Mouse (Mus musculus) embryonic facial prominence, embryonic 10.5 days (tissue): ENCODE measurements around the gene Btnl2. TPM values are rescaled to one million over a fixed set of nuclear protein-coding genes. Genes with fewer than 3 reads are reported as not detected.

Experiments used
- DNase-seq: peaks from one replicate; pipeline ENCODE4 v3.0.0-alpha.2; 2017; ENCODE audit warnings: low spot score
- H3K27ac ChIP-seq: fragments of 300-500 bp; sonication (generic); replicated peaks from 2 replicates; pipeline ENCODE4 v1.5.1; 2016; ENCODE audit warnings: mild to moderate bottlenecking
- H3K27me3 ChIP-seq: fragments of 300-500 bp; sonication (generic); replicated peaks from 2 replicates; pipeline ENCODE4 v1.6.1; 2016; ENCODE audit warnings: low read depth, mild to moderate bottlenecking; ENCODE audit not compliant: poor library complexity, severe bottlenecking
- H3K36me3 ChIP-seq: fragments of 300-500 bp; sonication (generic); replicated peaks from 2 replicates; pipeline ENCODE4 v1.6.1; 2016; ENCODE audit warnings: mild to moderate bottlenecking, moderate library complexity
- H3K4me1 ChIP-seq: fragments of 300-500 bp; sonication (generic); 2 replicates; pipeline ENCODE4 v1.6.1; 2016
- H3K4me3 ChIP-seq: fragments of 300-500 bp; sonication (generic); 2 replicates; pipeline ENCODE4 v1.5.1; 2016; ENCODE audit warnings: mild to moderate bottlenecking, moderate library complexity
- H3K9me3 ChIP-seq: fragments of 300-500 bp; sonication (generic); 2 replicates; pipeline ENCODE4 v1.6.1; 2016; ENCODE audit warnings: mild to moderate bottlenecking
- WGBS: fragments of 180-500 bp; shearing (Covaris S2); methylation state at CpG from one replicate; pipeline ENCODE4 v1.1.7; 2016; 5-methylcytosine and 5-hydroxymethylcytosine counted together
- polyA plus RNA-seq: library from polyadenylated mRNA; unstranded; fragments of >200 nt; fragmentation: Nextera tagmentation; extraction: Ambion mirVana; gene quantifications from 2 replicates; pipeline ENCODE4 v1.2.1, GENCODE M21; 2016

Btnl2 gene
- polyA plus RNA-seq, 1 experiment from 2014 or later, result not detected

DNA sequence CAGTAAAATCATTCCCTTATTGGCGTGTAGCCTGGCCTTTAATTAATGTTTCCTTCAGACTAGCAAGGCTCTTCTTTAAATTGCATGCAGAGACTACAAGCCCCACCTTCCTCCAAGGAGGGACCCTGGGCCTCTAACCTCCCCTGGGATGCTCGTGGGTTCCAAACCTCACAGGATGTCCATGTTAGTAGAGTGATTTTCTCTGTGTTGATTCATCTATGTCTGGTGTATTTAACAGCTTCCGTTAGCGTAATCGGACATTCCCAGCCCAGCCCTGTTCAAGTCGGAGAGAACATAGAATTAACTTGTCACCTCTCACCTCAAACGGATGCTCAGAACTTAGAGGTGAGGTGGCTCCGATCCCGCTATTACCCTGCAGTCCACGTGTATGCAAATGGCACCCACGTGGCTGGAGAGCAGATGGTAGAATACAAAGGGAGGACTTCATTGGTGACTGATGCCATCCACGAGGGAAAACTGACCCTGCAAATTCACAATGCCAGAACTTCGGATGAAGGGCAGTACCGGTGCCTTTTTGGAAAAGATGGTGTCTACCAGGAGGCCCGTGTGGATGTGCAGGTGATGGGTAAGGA is 8.4 kb downstream of the Btnl2 start:
- Histone ChIP-seq H3K4me3 (no peak overlapping the region), H3K9me3 (no peaks in the 10 kb centered on the region), H3K4me1 (no peaks in the 10 kb centered on the region), H3K36me3 (no peaks in the 10 kb centered on the region), H3K27me3 (no peaks in the 10 kb centered on the region), H3K27ac (no peak overlapping the region)
- no peak for DNase-seq
- WGBS, result 87% methylated on average over 15 of the region's 15 CpGs

DNA sequence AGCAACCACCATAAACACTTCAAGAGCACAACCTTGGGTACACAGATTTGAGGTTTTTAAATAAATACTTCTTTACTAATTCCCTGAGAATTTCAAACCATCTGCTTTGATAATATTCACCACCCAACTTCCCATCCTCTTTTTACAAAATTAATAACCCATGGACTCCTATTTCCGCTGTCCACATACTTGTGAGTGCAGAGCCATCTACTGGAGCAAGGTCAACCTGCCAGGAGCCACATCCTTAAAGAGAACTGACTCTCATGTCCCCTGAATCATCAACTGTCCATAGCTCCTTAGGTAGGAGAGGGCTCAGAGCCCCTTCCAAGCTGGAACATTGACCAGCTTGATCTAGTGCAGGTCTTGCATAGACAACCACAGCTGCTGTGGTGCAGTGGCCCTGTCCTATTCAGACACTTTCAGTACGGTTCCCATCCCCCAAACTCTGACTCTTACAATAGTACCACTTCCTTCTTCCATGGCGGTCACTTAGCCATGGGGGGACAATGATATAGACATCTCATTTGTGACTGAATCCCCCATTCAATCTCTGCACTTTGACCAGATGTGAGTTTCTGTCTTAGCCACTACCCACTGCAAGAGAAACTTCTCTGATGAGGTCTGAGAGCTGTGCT is 9.2 kb downstream of the Btnl2 start:
- WGBS, result 87% methylated on average over 3 of the region's 3 CpGs
- Histone ChIP-seq H3K4me1 (no peaks in the 10 kb centered on the region), H3K36me3 (no peaks in the 10 kb centered on the region), H3K9me3 (no peaks in the 10 kb centered on the region), H3K27ac (no peak overlapping the region), H3K27me3 (no peaks in the 10 kb centered on the region), H3K4me3 (no peak overlapping the region)
- DNase-seq, result no peak

DNA sequence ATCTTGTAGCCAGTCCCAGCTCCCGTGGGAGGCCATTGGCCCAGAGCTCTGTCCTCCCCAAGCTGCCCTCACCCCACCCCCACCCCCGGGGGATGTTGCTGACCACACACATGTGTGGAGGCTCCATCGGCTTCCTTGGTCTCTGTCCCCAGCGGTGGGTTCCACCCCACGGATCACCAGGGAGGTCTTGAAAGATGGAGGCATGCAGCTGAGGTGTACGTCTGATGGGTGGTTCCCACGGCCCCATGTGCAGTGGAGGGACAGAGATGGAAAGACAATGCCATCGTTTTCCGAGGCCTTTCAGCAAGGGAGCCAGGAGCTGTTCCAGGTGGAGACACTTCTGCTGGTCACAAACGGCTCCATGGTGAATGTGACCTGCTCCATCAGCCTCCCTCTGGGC is 10.4 kb downstream of the Btnl2 start:
- no peaks in the 10 kb centered on the region for H3K27me3 ChIP-seq
- WGBS, result 72% methylated on average over 10 of the region's 10 CpGs
- no peak overlapping the region for H3K27ac ChIP-seq
- no peak for DNase-seq
- no peaks in the 10 kb centered on the region for H3K36me3 ChIP-seq
- no peak overlapping the region for H3K4me3 ChIP-seq
- no peaks in the 10 kb centered on the region for H3K9me3 ChIP-seq
- H3K4me1 ChIP-seq, result no peaks in the 10 kb centered on the region

DNA sequence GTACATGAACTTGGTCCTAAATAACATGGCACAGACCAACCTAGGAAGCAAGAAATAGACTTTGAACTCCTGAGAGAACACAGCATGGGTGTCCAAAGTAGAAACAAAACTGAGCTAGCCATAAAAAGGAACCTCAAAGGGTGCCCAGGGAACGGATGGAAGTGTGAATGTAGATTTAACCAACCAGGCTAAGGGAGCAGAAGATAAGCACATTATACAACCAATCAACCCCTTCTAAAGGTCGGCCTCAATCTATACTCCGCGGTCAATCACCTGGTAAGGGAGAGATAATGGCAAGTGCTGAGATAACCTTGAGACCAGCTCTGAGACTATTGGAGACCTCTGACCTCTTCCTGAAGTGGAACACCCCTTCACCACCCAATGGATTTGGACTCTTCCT is 15.9 kb downstream of the Btnl2 start:
- no peaks in the 10 kb centered on the region for H3K36me3 ChIP-seq
- H3K9me3 ChIP-seq, result no peaks in the 10 kb centered on the region
- H3K27me3 ChIP-seq, result no peaks in the 10 kb centered on the region
- no peak overlapping the region for H3K27ac ChIP-seq
- 87% methylated on average over 4 of the region's 4 CpGs for WGBS
- H3K4me1 ChIP-seq, result no peaks in the 10 kb centered on the region
- no peak for DNase-seq
- no peak overlapping the region for H3K4me3 ChIP-seq

DNA sequence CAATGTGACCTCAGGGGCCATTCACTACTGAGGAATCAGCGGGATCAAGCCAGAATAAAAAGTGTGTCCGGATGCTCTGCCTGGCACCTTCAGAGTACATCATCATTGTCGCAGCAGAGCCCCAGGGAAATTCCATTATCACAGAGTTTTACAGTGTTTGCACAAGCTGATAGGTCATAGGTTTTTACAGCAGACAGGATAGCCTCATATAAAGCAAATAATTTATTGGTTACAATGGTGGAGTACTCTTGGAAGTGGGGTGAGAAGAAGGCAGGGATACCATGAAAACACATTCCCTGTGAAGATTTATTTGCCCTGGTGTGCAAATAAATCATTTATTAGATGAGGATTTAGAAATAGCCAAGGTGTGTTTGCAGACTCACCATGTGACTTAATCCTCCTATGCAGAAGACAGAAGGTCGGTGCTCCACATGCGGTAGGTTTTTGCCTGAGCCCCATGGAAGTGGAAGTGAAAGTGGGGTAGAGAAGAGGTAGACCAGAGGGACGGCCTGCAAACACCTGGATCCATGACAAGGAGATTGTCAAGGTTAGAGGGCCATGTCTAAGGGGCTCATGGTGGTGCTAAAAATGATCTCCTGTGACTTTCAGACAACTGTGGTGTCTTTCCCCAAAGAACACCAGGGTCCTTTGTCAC is 18.6 kb downstream of the Btnl2 start:
- Histone ChIP-seq H3K36me3 (no peaks in the 10 kb centered on the region), H3K4me1 (no peaks in the 10 kb centered on the region), H3K27me3 (no peaks in the 10 kb centered on the region), H3K9me3 (no peaks in the 10 kb centered on the region), H3K27ac (no peak overlapping the region), H3K4me3 (no peak overlapping the region)
- no peak for DNase-seq
- whole genome bisulfite sequencing, result 82% methylated on average over 6 of the region's 6 CpGs

DNA sequence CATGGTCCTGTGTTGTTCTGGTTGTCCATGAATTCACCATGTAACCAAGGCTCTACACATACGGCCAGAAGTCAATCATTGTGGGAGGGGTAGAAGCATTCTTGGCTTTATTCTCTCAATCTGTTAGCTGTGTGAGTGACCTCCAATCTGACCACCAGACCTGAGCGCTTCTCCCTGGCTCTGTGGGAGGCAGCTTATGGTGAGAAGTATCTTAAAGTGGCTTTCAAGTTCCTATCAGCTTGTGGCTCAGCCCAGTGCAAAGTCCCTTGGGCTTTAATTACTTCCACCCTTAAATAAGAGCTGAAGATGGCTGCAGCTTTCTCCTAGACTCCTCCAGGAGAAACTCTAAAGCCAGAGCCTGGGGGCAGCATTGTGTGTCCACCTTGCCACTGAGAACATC is 22.2 kb downstream of the Btnl2 start, which contains the start of gene Btnl1:
Gene Btnl1 (plus strand): TSS at position 286 of the 400 bp plus-strand sequence.
- no peaks in the 10 kb centered on the region for H3K4me1 ChIP-seq
- H3K4me3 ChIP-seq, result no peak within 1 kb of the TSS
- 78% methylated on average over 2 of the region's 2 CpGs for WGBS
- H3K27ac ChIP-seq, result no peak within 1 kb of the TSS
- no peaks in the 10 kb centered on the region for H3K9me3 ChIP-seq
- no peak for DNase-seq
- H3K36me3 ChIP-seq, result no peaks in the 10 kb centered on the region
- no peaks in the 10 kb centered on the region; the same call in 1 of the 2 replicates for H3K27me3 ChIP-seq

DNA sequence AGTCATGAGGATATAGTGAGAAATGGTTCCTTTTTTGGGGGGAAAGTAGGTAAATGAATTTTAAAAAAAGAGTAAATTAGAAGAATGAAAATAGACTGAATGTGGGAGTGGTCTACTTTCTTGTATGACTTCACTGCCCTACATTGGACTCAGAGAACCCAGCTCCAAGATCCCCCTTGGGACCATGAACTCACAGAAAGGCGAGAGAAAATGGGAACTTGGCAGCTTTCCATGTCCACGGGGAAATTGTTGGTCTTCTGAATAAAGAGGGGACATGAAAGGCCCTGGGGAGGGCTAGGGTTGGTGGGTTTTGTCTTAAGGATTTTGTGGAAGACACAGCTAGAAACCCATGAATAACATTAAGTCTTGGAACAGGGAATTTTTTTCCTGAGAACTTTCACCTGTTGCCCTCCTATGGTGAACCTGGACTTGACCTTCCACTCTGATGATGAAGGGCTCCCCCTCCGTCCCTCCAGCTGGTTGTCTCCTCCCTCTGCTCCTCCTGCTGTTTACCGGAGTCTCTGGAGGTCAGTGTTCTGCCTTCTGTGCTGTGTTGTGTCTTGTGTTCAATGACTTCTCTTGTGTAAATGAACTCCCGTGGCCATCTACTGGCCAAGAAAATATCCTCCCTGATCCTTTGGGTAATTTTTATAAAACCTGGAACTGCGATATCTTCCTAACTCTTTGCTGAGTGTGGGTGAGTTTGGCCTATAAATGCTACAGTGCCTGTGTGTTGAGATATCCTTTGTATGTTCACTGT is 23.0 kb downstream of the Btnl2 start:
- DNase-seq, result no peak
- Histone ChIP-seq H3K4me3 (no peak overlapping the region), H3K27me3 (no peaks in the 10 kb centered on the region; the same call in 1 of the 2 replicates), H3K9me3 (no peaks in the 10 kb centered on the region), H3K36me3 (no peaks in the 10 kb centered on the region), H3K27ac (no peak overlapping the region), H3K4me1 (no peaks in the 10 kb centered on the region)
- WGBS, result 66% methylated on average over 6 of the region's 6 CpGs

DNA sequence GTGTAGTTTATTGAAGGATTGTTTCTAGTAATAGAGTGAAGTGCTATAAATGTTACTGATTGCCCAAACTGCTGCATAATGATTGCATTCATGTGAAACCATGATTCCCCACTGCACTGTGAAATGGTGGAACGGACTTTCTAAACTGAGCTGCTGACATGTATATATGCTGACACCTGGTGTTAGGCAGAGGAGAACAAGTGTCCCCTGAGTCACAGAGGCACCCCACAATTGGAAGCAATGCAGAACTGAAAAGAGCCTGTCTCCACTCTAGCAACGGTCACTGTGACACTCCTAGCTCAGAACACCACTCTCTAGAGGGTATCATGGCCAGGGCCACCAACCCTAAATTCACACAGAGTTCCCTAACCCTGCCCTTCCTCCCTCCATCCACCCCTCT is 24.1 kb downstream of the Btnl2 start:
- WGBS, result 82% methylated on average over 2 of the region's 2 CpGs
- H3K9me3 ChIP-seq, result no peaks in the 10 kb centered on the region
- no peak overlapping the region for H3K4me3 ChIP-seq
- no peaks in the 10 kb centered on the region; the same call in 1 of the 2 replicates for H3K27me3 ChIP-seq
- no peak for DNase-seq
- no peak overlapping the region for H3K27ac ChIP-seq
- no peaks in the 10 kb centered on the region for H3K4me1 ChIP-seq
- no peaks in the 10 kb centered on the region for H3K36me3 ChIP-seq

DNA sequence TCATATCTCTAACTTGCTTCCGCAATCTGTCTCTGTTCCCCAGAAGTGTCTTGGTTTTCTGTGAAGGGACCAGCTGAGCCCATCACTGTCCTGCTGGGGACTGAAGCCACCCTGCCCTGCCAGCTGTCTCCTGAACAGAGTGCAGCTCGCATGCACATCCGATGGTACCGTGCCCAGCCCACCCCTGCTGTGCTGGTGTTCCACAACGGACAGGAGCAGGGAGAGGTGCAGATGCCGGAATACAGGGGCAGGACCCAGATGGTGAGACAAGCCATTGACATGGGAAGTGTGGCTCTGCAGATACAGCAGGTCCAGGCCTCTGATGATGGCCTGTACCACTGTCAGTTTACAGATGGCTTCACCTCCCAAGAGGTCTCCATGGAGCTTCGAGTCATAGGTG is 24.8 kb downstream of the Btnl2 start:
- 89% methylated on average over 7 of the region's 7 CpGs for WGBS
- Histone ChIP-seq H3K36me3 (no peaks in the 10 kb centered on the region), H3K27ac (no peak overlapping the region), H3K4me3 (no peak overlapping the region), H3K9me3 (no peaks in the 10 kb centered on the region), H3K27me3 (no peaks in the 10 kb centered on the region; the same call in 1 of the 2 replicates), H3K4me1 (no peaks in the 10 kb centered on the region)
- DNase-seq, result no peak

DNA sequence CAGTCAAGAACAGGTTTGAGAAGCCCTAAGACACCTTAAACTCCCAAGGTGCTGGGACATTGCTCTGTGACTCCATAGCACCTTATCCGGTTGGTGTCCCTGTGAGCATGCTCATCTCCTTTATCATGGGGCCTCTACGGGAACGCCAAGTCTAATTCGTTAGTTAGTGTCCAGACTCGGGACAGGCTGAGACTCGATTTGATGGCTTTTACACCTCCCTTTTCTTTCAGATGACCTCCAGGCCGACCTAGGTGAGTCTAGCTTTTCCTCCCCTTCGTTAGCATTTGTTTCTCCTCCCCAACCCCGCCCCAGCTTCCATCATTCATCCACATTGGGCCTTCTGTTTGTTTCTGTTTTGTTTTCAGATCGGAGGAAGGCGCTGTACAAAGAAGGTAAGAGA is 27.3 kb downstream of the Btnl2 start:
- no peak overlapping the region for H3K4me3 ChIP-seq
- H3K27ac ChIP-seq, result no peak overlapping the region
- H3K9me3 ChIP-seq, result no peaks in the 10 kb centered on the region
- no peak for DNase-seq
- H3K4me1 ChIP-seq, result no peaks in the 10 kb centered on the region
- no peaks in the 10 kb centered on the region for H3K36me3 ChIP-seq
- WGBS, result 77% methylated on average over 11 of the region's 11 CpGs
- no peaks in the 10 kb centered on the region; the same call in 1 of the 2 replicates for H3K27me3 ChIP-seq

DNA sequence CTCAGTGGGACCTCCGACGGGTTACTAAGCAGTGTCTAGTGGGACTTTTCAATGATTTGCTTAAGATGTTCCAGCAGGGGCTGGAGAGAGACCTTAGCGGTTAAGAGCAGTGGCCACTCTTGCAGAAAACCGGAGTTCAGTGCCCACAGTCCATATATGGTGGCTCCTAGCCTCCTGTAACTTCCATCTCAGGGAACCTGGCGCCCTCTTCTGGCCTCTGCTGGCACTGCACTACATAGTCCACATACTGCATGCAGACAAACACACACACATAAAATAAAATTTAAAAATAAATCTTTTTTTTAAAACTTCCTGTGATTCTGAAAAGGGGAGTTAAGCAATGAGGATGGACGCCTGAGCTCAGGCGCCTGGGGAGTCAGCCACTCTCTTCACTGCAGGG is 28.6 kb downstream of the Btnl2 start:
- H3K4me3 ChIP-seq, result no peak overlapping the region
- H3K27ac ChIP-seq, result no peak overlapping the region
- no peaks in the 10 kb centered on the region for H3K4me1 ChIP-seq
- no peaks in the 10 kb centered on the region for H3K9me3 ChIP-seq
- H3K27me3 ChIP-seq, result no peaks in the 10 kb centered on the region; the same call in 1 of the 2 replicates
- no peaks in the 10 kb centered on the region for H3K36me3 ChIP-seq
- DNase-seq, result peak; percentile 12
- 75% methylated on average over 7 of the region's 7 CpGs for WGBS

DNA sequence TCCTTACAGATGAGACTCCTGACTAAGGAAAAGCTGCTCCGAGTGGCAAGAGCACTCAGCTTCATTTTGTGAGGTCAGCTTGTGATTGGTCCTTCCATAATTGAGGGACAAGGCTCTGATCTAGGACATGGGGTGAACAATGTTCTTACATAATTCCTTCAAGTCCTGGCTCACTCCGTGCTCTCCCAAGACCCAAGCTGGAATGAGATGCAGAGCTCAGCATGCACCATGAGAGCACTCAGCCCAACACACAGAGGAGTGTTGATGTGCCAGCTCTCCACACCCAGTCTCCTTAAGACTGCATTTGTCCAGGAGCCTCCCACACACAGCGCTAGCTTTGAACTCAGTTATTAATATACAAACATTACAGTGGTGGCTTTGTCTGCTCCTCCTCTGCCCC is 30.1 kb downstream of the Btnl2 start:
- Histone ChIP-seq H3K27ac (no peak overlapping the region), H3K27me3 (0 out of 2 replicates have a peak, but pooled peaks cover 4% of the 10 kb centered on the region), H3K36me3 (no peaks in the 10 kb centered on the region), H3K4me1 (no peaks in the 10 kb centered on the region), H3K9me3 (no peaks in the 10 kb centered on the region), H3K4me3 (no peak overlapping the region)
- DNase-seq, result no peak
- WGBS, result 77% methylated on average over 3 of the region's 3 CpGs
